Mouse (Mus musculus): ENCODE measurements around the gene Ccdc106. TPM values are rescaled to one million over a fixed set of nuclear protein-coding genes. Genes with fewer than 3 reads are reported as not detected.
A peak's percentile ranks its signal among the peaks of the same experiment; 100 is the strongest.

The Ccdc106 gene
- polyA plus RNA-seq, 1 experiment from 2014 or later = 25.5 TPM

DNA sequence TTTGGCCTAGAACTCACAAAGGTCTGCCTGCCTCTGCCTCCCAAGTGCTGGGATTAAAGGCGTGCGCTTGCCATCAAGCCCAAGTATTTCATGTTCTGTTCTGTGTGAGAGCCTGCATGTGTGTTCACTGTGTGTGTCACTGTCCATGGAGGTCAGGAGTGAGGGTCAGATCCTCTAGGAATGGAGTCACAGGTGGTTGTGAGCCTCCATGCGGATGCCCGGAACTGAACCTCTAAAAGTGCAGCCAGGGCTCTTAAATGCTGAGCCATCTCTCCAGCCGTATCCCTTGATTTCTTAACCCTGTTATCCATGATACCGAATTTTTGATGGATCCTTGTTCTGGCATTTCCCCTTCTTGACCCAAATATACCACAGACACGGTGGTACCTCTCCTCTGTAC lies 16.7 kb downstream of the Ccdc106 start:
- Histone ChIP-seq H3K9me3 (ENCODE audit: control insufficient read depth, low read length) (peaks cover 10% of the 10 kb centered on the region), H3K27ac (ENCODE audit: low read depth, low read length) (no peak overlapping the region), H3K27me3 (ENCODE audit: control insufficient read depth, insufficient read depth, low read length) (no peaks in the 10 kb centered on the region), H3K4me2 (replicated peaks; ENCODE audit: low read depth, low read length) (no peak overlapping the region), H3K9ac (ENCODE audit: low read depth, low read length) (no peak overlapping the region), H3K4me3 (ENCODE audit: low read length) (no peak overlapping the region), H3K36me3 (ENCODE audit: control insufficient read depth, insufficient read depth, low read length) (peaks cover 39% of the 10 kb centered on the region), H3K4me1 (ENCODE audit: control insufficient read depth, insufficient read depth, low read length) (no peaks in the 10 kb centered on the region)
- WGBS = 92% methylated on average over 7 of the region's 7 CpGs
- no peak for ATAC-seq (ENCODE audit: low FRiP score, low TSS enrichment)

DNA sequence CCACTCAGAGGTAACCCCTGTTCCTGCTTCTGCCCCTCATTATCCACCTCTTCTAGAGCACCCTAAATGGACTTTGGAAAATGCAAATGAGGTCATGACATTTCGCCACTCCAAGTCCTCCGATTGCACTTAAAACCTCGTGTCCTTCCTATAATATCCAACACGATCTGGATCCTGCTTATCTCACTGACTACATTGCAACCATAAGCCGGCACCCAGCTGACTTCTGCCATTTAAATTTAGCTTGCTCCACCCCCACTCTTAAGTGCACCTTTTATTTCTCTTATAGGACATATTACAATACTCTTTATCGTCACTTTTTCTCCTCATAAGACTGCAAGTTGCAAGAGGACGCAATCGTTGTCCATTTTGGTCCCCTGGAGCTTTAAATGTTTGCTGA lies 17.1 kb downstream of the Ccdc106 start:
- ATAC-seq (ENCODE audit: low FRiP score, low TSS enrichment) = no peak
- Histone ChIP-seq H3K36me3 (ENCODE audit: control insufficient read depth, insufficient read depth, low read length) (peaks cover 34% of the 10 kb centered on the region), H3K9ac (ENCODE audit: low read depth, low read length) (peak overlapping the region; percentile 85; the same call in 1 of the 2 replicates), H3K4me3 (ENCODE audit: low read length) (peak overlapping the region; percentile 67; the same call in 1 of the 2 replicates), H3K4me1 (ENCODE audit: control insufficient read depth, insufficient read depth, low read length) (no peaks in the 10 kb centered on the region), H3K27ac (ENCODE audit: low read depth, low read length) (no peak overlapping the region), H3K4me2 (replicated peaks; ENCODE audit: low read depth, low read length) (peak overlapping the region; percentile 52), H3K9me3 (ENCODE audit: control insufficient read depth, low read length) (peaks cover 6% of the 10 kb centered on the region; the same call in 1 of the 2 replicates), H3K27me3 (ENCODE audit: control insufficient read depth, insufficient read depth, low read length) (no peaks in the 10 kb centered on the region)
- 89% methylated on average over 8 of the region's 8 CpGs for WGBS

DNA sequence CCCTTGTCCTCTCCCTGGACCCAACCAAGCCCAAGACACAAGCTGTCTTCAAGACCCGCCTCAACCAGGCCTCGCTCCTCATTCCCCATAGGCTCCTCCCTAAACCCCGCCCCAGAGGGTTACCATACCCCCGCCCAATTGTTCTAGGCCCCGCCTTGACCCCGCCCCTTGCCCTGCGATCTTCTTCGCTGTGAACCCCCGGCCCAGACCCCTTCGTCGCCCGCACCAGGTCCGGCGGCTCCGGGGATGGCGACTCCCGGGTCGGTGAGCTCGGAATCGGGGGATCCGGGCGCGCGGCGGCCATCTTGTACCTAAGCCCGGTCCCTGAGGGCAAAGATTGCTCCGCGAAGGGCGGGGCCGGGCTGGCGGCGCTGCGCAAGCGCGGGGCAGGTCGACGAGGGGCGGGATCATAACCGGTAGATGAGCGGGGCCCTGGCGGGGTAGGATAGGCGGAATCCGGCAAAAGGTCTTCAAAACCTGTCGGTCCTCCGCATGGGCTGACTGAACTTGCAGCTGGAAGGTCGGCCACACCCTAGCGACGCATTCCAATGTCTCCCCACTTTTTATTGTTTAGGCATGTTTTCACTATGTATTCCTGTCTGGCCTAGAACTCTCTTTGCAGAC lies 17.9 kb downstream of the Ccdc106 start, which contains the start of gene Zfp784:
Gene Zfp784, minus strand, starts transcription at position 338 of the 624 bp plus-strand sequence.
- peak within 1 kb of the TSS; percentile 52 for H3K4me2 ChIP-seq (replicated peaks; ENCODE audit: low read depth, low read length)
- peak within 1 kb of the TSS; percentile 85 for H3K9ac ChIP-seq (ENCODE audit: low read depth, low read length)
- H3K4me3 ChIP-seq (ENCODE audit: low read length) = peak within 1 kb of the TSS; percentile 67
- H3K9me3 ChIP-seq (ENCODE audit: control insufficient read depth, low read length) = 0 out of 2 replicates have a peak, but pooled peaks cover 3% of the 10 kb centered on the region
- peak; percentile 96 for ATAC-seq (ENCODE audit: low FRiP score, low TSS enrichment)
- H3K27ac ChIP-seq (ENCODE audit: low read depth, low read length) = peak within 1 kb of the TSS; percentile 94
- under 1% methylated on average over 48 of the region's 48 CpGs for WGBS
- peaks cover 27% of the 10 kb centered on the region for H3K36me3 ChIP-seq (ENCODE audit: control insufficient read depth, insufficient read depth, low read length)
- no peaks in the 10 kb centered on the region for H3K4me1 ChIP-seq (ENCODE audit: control insufficient read depth, insufficient read depth, low read length)
- no peaks in the 10 kb centered on the region for H3K27me3 ChIP-seq (ENCODE audit: control insufficient read depth, insufficient read depth, low read length)

DNA sequence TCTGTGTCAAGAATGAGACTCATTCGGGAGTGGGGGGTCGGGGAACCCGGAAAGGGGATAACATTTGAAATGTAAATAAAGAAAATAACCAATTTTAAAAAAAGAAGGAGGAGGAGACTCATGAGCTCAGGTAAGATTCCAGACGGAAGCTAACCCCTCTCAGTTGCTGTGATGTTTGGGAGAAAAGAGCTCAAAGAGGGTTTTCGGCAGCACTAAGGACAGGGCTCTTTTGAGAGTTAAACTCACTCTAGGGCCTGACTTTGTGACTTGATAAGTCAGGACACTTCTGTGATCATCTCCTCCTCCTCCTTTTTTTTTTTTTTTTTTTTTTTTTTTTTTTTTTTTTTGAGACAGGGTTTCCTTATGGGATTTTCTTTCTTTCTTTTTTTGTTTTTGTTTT lies 18.6 kb downstream of the Ccdc106 start:
- H3K9ac ChIP-seq (ENCODE audit: low read depth, low read length) = peak overlapping the region; percentile 85; the same call in 1 of the 2 replicates
- ATAC-seq (ENCODE audit: low FRiP score, low TSS enrichment) = no peak
- H3K27ac ChIP-seq (ENCODE audit: low read depth, low read length) = 0 out of 2 replicates have a peak overlapping the region, but pooled peaks have one; percentile 94

DNA sequence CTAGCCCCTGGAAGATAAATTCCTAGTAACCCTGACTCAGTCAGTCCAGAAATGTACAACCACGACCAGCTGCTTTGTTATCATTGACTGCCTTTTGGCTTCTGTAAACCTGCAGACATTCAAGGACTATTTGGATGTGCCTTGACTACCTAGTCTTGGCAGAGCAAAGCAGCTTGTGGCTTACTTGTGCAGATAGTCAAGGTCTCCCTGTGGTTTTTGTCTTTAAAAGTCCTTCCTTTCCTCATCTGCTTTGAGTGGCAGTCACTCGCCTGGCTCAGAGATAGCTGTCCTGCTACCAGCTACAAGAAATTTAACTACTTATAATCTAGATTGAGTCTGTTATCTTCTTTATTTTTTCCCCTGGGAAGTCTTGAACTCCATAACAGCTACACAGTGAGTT lies 24.6 kb downstream of the Ccdc106 start:
- no peak for ATAC-seq (ENCODE audit: low FRiP score, low TSS enrichment)
- H3K36me3 ChIP-seq (ENCODE audit: control insufficient read depth, insufficient read depth, low read length) = no peaks in the 10 kb centered on the region
- 85% methylated on average over 2 of the region's 2 CpGs for WGBS

More for the DNA sequence above, 18.6 kb downstream of the Ccdc106 start:
- Histone ChIP-seq H3K9me3 (ENCODE audit: control insufficient read depth, low read length) (0 out of 2 replicates have a peak, but pooled peaks cover 3% of the 10 kb centered on the region), H3K4me3 (ENCODE audit: low read length) (peak overlapping the region; percentile 67), H3K4me1 (ENCODE audit: control insufficient read depth, insufficient read depth, low read length) (no peaks in the 10 kb centered on the region), H3K27me3 (ENCODE audit: control insufficient read depth, insufficient read depth, low read length) (no peaks in the 10 kb centered on the region), H3K4me2 (replicated peaks; ENCODE audit: low read depth, low read length) (peak overlapping the region; percentile 52), H3K36me3 (ENCODE audit: control insufficient read depth, insufficient read depth, low read length) (peaks cover 19% of the 10 kb centered on the region; the same call in 1 of the 2 replicates)
- 45% methylated on average over 5 of the region's 5 CpGs for WGBS

DNA sequence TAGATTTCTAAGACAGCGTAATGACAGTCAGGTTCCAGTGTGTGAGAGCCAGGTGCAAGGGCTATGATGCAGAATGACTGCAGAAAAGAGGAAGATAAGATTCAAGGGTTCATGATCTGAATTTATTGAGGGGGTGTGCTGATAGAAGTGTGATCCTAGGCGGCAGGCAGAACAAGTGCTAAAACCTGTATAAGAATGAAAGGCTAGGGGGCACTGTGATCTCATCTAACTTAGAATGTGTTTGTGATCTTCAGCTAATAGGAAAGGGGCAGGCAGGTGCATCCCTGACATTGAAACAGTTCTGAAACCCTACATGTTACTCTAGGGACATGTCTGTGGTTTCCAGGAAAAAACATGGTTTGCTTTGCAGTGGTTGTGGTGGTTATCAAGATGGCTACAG lies 25.8 kb downstream of the Ccdc106 start:
- Histone ChIP-seq H3K9me3 (ENCODE audit: control insufficient read depth, low read length) (no peaks in the 10 kb centered on the region), H3K4me2 (replicated peaks; ENCODE audit: low read depth, low read length) (no peak overlapping the region), H3K27ac (ENCODE audit: low read depth, low read length) (no peak overlapping the region), H3K36me3 (ENCODE audit: control insufficient read depth, insufficient read depth, low read length) (no peaks in the 10 kb centered on the region), H3K4me3 (ENCODE audit: low read length) (no peak overlapping the region), H3K4me1 (ENCODE audit: control insufficient read depth, insufficient read depth, low read length) (no peaks in the 10 kb centered on the region), H3K9ac (ENCODE audit: low read depth, low read length) (no peak overlapping the region), H3K27me3 (ENCODE audit: control insufficient read depth, insufficient read depth, low read length) (no peaks in the 10 kb centered on the region)
- no peak for ATAC-seq (ENCODE audit: low FRiP score, low TSS enrichment)
- WGBS = 66% methylated on average over 2 of the region's 2 CpGs

More for the DNA sequence above, 24.6 kb downstream of the Ccdc106 start:
- H3K27ac ChIP-seq (ENCODE audit: low read depth, low read length) = no peak overlapping the region
- H3K4me2 ChIP-seq (replicated peaks; ENCODE audit: low read depth, low read length) = no peak overlapping the region
- no peak overlapping the region for H3K4me3 ChIP-seq (ENCODE audit: low read length)
- no peak overlapping the region for H3K9ac ChIP-seq (ENCODE audit: low read depth, low read length)
- no peaks in the 10 kb centered on the region for H3K27me3 ChIP-seq (ENCODE audit: control insufficient read depth, insufficient read depth, low read length)
- no peaks in the 10 kb centered on the region for H3K4me1 ChIP-seq (ENCODE audit: control insufficient read depth, insufficient read depth, low read length)
- H3K9me3 ChIP-seq (ENCODE audit: control insufficient read depth, low read length) = no peaks in the 10 kb centered on the region

DNA sequence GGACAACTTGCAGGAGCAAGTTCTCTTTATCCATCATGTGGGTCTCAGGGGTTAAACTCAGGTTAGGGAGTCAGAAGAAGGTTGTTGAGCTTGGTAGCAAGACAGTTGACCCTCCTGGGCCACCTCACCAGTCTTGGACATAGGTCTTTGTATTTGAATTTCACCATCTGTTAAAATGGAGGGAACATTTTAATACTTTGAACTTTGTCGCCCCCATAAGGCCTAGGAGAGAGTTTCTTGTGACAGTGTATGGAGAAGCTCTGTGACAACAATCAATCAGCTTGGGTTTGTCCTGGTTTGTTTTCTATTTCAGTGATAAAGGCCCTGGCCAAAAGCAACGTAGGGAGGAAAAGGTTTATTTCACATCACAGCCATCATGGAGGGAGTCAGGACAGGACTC lies 27.0 kb downstream of the Ccdc106 start:
- Histone ChIP-seq H3K36me3 (ENCODE audit: control insufficient read depth, insufficient read depth, low read length) (no peaks in the 10 kb centered on the region), H3K27me3 (ENCODE audit: control insufficient read depth, insufficient read depth, low read length) (peaks cover 6% of the 10 kb centered on the region; the same call in 1 of the 2 replicates), H3K9ac (ENCODE audit: low read depth, low read length) (no peak overlapping the region), H3K4me2 (replicated peaks; ENCODE audit: low read depth, low read length) (no peak overlapping the region), H3K4me3 (ENCODE audit: low read length) (no peak overlapping the region), H3K27ac (ENCODE audit: low read depth, low read length) (no peak overlapping the region), H3K9me3 (ENCODE audit: control insufficient read depth, low read length) (no peaks in the 10 kb centered on the region), H3K4me1 (ENCODE audit: control insufficient read depth, insufficient read depth, low read length) (peaks cover 3% of the 10 kb centered on the region; the same call in 1 of the 2 replicates)
- WGBS = 41% methylated on average over 2 of the region's 2 CpGs
- ATAC-seq (ENCODE audit: low FRiP score, low TSS enrichment) = no peak

DNA sequence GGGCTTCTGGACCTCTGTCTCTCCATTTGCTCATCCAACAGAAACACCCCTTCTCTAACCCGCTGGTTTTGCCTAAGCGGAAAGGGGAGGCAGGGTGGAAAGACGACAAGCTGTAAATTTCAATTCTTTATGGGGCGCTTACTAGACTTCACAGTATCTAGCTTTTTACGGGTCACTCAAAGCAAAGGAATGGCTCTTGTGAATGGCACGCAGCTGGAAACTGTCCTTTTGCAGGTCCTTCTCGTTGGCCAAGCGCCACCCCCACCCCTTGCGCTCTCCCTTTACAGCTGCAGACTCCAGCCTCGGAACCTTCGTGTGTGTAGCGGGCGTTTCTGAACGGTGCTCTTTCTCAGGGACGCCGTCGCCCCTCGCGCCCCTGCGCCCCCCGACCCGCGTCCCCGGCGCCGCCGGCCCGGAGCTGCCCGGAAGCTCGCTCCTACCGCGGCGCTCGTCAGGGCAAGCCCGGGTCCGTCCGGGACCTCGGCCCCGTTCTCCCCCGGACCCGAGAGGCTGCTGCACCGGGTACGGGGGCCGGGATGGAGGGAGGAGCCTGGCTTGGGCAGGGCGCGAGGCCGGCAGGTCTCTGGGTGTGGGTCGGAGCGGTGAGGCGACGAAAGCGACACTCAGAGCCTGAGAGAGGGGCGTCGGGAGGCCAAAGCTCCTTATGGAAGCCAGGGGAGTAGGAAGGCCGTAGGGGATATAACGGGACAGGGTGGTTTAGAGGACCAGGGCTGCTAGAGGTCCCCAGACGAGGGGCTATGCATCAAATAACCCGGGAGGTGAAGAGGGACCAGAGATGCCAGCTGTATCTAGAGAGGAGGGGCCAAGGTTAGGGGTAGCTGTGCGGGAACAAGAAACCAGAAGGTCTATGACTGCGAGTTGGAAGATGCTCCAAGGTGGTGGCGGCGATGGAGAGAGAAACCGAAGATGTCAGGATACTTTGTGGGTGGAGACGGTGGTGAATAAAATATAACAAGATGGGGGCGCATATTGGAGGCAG lies 31.1 kb downstream of the Ccdc106 start, which contains the start of gene Zfp580:
Gene Zfp580, plus strand, starts transcription at position 346 of the 1,000 bp plus-strand sequence.
- H3K4me2 ChIP-seq (replicated peaks; ENCODE audit: low read depth, low read length) = peak within 1 kb of the TSS; percentile 84
- H3K4me3 ChIP-seq (ENCODE audit: low read length) = peak within 1 kb of the TSS; percentile 79
- peak within 1 kb of the TSS; percentile 92 for H3K9ac ChIP-seq (ENCODE audit: low read depth, low read length)
- 1% methylated on average over 65 of the region's 65 CpGs for WGBS
- ATAC-seq (ENCODE audit: low FRiP score, low TSS enrichment) = peak; percentile 72
- H3K36me3 ChIP-seq (ENCODE audit: control insufficient read depth, insufficient read depth, low read length) = no peaks in the 10 kb centered on the region
- H3K4me1 ChIP-seq (ENCODE audit: control insufficient read depth, insufficient read depth, low read length) = peaks cover 24% of the 10 kb centered on the region
- peak within 1 kb of the TSS; percentile 78 for H3K27ac ChIP-seq (ENCODE audit: low read depth, low read length)
- no peaks in the 10 kb centered on the region for H3K9me3 ChIP-seq (ENCODE audit: control insufficient read depth, low read length)
- H3K27me3 ChIP-seq (ENCODE audit: control insufficient read depth, insufficient read depth, low read length) = peaks cover 40% of the 10 kb centered on the region

Data from kidney, embryonic 14.5 days (tissue).